Mouse (Mus musculus): ENCODE data around the gene Tmem106a.

DNA sequence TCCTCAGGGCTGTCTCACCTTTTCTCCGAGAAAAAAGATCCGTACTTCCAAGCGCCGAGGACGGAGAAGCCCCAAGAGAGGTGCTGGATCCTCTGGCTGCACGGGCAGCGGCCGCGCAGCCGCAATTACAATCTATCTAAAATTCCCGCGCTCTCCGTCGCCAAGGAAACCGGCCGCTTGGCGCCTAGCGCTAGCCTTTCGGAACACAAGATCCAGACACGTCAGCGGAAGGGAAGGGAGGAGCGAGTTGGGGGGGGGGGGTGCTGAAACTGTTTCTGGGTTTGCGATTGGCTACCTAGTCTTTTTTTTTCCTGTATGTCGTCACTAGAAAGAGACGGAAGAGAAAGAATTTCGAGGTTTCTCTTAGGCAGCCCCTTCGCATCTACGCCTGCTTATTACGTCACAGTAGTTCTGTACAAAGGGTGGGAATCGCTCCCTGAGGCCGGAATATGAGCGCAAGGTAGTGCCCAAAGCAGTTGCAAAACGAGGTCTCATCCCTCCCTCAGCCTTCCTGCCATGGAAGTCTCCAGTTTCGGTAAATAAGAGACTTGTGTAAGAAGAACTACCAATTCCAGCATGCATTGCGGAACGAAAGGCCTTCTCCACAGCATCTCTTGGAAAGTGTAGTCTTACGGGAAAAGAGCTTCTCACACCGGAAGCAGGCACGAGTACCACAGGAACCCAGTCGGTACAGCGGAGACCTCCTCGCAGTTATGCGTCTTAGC lies 30.1 kb upstream of the Tmem106a start, which contains the start of the genes Brca1 and Nbr1:
- TF ChIP-seq POLR2A (IDR thresholded peaks at IDR 0.05; ENCODE audit: low read depth, low read length) (peak; percentile 32), CTCF (IDR thresholded peaks at IDR 0.05; ENCODE audit: borderline replicate concordance, insufficient read depth, low read length) (no peak)

All from embryonic fibroblast, embryonic 13.5 days (primary cell).